Mouse (Mus musculus) lung, postnatal 10 days (tissue): Measurements from ENCODE around the gene Fmnl1.
"Not testable (repeated sequence)": the region's sequence is repeated elsewhere in the genome, so short reads cannot be mapped to it uniquely, and the experiment has no call there.

ENCODE experiments used
- DNase-seq: peaks from one replicate; pipeline ENCODE4 v3.0.0; 2021

Fmnl1 gene

GRCm38 (mm10) chr11:103192230-103192955 lies 21.5 kb downstream of the Fmnl1 start:
- no peak for DNase-seq

GRCm38 (mm10) chr11:103192956-103193824 lies 22.3 kb downstream of the Fmnl1 start:
- DNase-seq: peak; percentile 34

- no peak for DNase-seq
Observed at GRCm38 (mm10) chr11:103193825-103194168, 22.9 kb downstream of the Fmnl1 start.

- DNase-seq: no peak
Observed at GRCm38 (mm10) chr11:103195236-103195635, 24.3 kb downstream of the Fmnl1 start.

GRCm38 (mm10) chr11:103195656-103196055 lies 24.7 kb downstream of the Fmnl1 start:
- DNase-seq: no peak

- no peak for DNase-seq
Observed at GRCm38 (mm10) chr11:103197340-103197739, 26.4 kb downstream of the Fmnl1 start.

GRCm38 (mm10) chr11:103198339-103198738 lies 27.4 kb downstream of the Fmnl1 start:
- no peak for DNase-seq

- DNase-seq: peak; percentile 52
Observed at GRCm38 (mm10) chr11:103198911-103199803, 28.2 kb downstream of the Fmnl1 start.

- peak; percentile 51 for DNase-seq
Observed at GRCm38 (mm10) chr11:103201664-103202063, 30.8 kb downstream of the Fmnl1 start.

GRCm38 (mm10) chr11:103202376-103202775 lies 31.5 kb downstream of the Fmnl1 start:
- no peak for DNase-seq

- DNase-seq: no peak
Observed at GRCm38 (mm10) chr11:103206203-103206602, 35.3 kb downstream of the Fmnl1 start.

- no peak for DNase-seq
Observed at GRCm38 (mm10) chr11:103208458-103208857, 37.6 kb downstream of the Fmnl1 start, which contains the start of gene 1700023F06Rik. 1700023F06Rik (minus strand) TSS chr11:103208558.

- DNase-seq: no peak
Observed at GRCm38 (mm10) chr11:103210291-103210690, 39.4 kb downstream of the Fmnl1 start.

- no peak for DNase-seq
Observed at GRCm38 (mm10) chr11:103213712-103214111, 42.8 kb downstream of the Fmnl1 start.

GRCm38 (mm10) chr11:103215355-103215754 lies 44.4 kb downstream of the Fmnl1 start:
- DNase-seq: no peak

GRCm38 (mm10) chr11:103217790-103218516 lies 47.0 kb downstream of the Fmnl1 start, which contains the start of gene Spata32:
Spata32 (minus strand) TSS chr11:103218432.
- peak; percentile 64 for DNase-seq

- DNase-seq: no peak
Observed at GRCm38 (mm10) chr11:103218517-103218901, 47.6 kb downstream of the Fmnl1 start.

- DNase-seq: no peak
Observed at GRCm38 (mm10) chr11:103219259-103219658, 48.4 kb downstream of the Fmnl1 start.

GRCm38 (mm10) chr11:103219995-103220394 lies 49.1 kb downstream of the Fmnl1 start:
- no peak for DNase-seq

- DNase-seq: no peak
Observed at GRCm38 (mm10) chr11:103221437-103221836, 50.5 kb downstream of the Fmnl1 start.

- not testable (repeated sequence) for DNase-seq
Observed at GRCm38 (mm10) chr11:103222718-103223117, 51.8 kb downstream of the Fmnl1 start.

- DNase-seq: no peak
Observed at GRCm38 (mm10) chr11:103223444-103223843, 52.5 kb downstream of the Fmnl1 start.
